Mouse (Mus musculus): ENCODE data around the gene Cacng2. TPM values are rescaled to one million over a fixed set of nuclear protein-coding genes. Genes with fewer than 3 reads are reported as not detected.
A peak's percentile ranks its signal among the peaks of the same experiment; 100 is the strongest.
"Not testable (repeated sequence)": the region's sequence is repeated elsewhere in the genome, so short reads cannot be mapped to it uniquely, and the experiment has no call there.

Gene Cacng2
- total RNA-seq, 2 experiments from 2014 or later = 57.5 to 60.8 TPM

DNA sequence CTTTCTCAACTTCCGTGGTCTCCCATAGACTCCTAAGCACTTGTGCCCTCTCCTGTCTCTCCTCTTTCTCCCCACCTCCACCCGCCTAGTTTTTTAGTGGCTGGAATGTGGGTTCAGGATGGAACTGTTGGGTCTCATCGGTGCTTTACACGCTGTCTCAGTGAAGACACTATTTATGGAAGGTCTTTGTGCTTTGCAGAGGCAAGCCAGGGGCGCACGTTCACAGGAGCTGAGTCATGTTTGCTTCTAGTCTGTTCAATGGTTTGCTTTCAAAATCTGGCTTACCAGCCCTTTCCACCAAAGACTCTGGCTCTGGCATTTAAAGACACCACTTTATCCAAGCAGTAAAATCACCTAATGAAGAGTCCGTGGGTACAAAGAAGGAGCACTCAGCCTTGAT lies 74.0 kb downstream of the Cacng2 start:
- no peak for TF ChIP-seq CTCF (IDR thresholded peaks at IDR 0.05)
- peak overlapping the region; percentile 92 for H3K27ac ChIP-seq
- intact Hi-C loops (cut with DNase I) = loop anchor here (1.0 to 5.0 kb wide), 2 partner anchors 71 to 126 kb away; partner anchors contain the start of gene Ift27
- peak in 1 of 2 experiments; percentile 29 for DNase-seq (ENCODE audit: extremely low spot score in 1 of 2, low spot score in 2 of 2)
- H3K4me3 ChIP-seq = peak overlapping the region; percentile 31; the same call in 1 of the 2 replicates

DNA sequence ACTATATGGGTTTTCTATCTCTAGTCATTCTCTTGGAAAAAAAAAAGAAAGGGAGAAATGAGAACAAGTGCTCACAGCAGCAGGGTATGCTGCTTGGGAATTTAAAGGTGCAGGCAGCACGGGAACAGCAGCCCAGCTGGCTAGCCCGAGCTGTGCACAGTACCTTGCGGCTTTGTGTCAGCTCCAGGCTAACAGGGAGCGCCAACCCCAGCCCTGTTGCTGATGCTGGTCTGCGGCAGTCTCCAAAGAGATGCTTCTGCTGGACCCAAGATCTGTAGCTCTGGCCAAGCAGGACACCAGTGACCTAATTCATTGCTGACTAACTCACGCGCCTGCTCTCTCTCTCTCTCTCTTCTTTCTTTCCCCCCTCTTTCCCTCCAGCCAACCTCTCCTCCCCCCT lies 74.5 kb downstream of the Cacng2 start:
- DNase-seq (ENCODE audit: extremely low spot score in 1 of 2, low spot score in 2 of 2) = peak in 1 of 2 experiments; percentile 40
- intact Hi-C loops (cut with DNase I) = loop anchor here (1.0 to 5.0 kb wide), 2 partner anchors 72 to 127 kb away; partner anchors contain the start of gene Ift27
- Histone ChIP-seq H3K27ac (peak overlapping the region; percentile 92), H3K4me3 (peak overlapping the region; percentile 31; the same call in 1 of the 2 replicates)
- no peak for TF ChIP-seq CTCF (IDR thresholded peaks at IDR 0.05)

DNA sequence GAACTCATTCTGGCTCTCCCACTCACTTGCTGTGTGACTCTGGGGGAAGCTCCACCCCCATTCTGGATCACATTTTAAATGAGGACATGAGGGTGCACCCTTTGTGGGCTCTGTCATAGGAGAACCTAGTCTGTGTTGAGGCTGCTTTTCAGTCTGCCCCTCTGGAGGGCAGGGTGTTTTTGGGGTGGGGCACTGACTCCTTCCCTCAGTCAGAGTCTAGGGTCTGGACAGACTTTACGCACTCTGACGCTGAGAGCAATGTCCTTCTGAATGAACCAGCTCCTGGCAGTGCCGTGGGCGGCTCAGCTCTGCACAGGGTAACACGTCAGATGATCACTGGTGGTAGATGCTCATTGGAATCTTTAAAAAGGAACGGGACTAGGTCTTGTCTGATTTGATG lies 75.0 kb downstream of the Cacng2 start:
- TF ChIP-seq CTCF (IDR thresholded peaks at IDR 0.05) = no peak
- DNase-seq (ENCODE audit: extremely low spot score in 1 of 2, low spot score in 2 of 2) = peak; percentile 52 to 56
- intact Hi-C loops (cut with DNase I) = loop anchor here (1.0 to 5.0 kb wide), 2 partner anchors 72 to 127 kb away; partner anchors contain the start of gene Ift27
- Histone ChIP-seq H3K4me3 (no peak overlapping the region), H3K27ac (peak overlapping the region; percentile 92)

DNA sequence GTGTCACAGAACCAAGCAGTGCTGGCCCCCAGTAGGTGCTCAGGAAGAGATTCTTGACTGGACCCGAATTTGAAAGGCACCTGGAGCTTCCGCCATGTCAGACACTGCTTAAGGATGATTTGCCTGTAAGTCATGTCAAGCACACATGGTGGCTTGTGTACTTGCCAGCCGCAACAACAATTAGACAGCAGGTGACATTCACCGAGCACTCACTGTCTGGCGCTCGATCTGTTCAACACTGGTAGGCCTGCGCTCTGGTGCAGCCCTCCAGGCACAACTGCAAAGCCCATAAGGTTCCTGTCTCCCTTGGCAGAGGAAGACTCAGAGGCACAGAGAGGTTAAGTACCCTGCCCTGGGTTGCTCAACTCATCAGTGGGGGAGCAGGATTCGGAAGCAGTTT lies 77.1 kb downstream of the Cacng2 start:
- DNase-seq (ENCODE audit: extremely low spot score in 1 of 2, low spot score in 2 of 2) = no peak
- no peak overlapping the region for H3K27ac ChIP-seq
- intact Hi-C loops (cut with DNase I) = no loop called here
- H3K4me3 ChIP-seq = no peak overlapping the region
- TF ChIP-seq CTCF (IDR thresholded peaks at IDR 0.05) = no peak

DNA sequence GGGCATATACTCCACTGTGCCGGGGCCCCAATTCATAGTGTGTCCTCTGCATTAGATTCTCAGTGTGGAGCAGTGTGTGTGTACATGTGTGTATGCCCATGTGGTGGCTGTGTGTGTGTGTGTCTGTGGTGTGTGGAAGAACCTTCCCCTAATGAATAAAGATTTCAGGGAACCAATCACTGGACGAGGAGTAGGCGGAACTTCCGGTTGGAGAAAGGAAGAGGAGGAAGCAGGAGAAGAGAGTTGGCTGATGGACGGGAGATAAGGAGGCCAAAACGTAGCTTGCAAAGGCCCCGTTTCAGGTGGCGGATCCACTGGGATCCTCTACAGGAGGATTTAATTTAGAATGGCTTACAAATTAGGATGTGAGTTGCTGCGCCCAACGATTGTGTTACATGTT lies 82.2 kb downstream of the Cacng2 start:
- no peak for TF ChIP-seq CTCF (IDR thresholded peaks at IDR 0.05)
- intact Hi-C loops (cut with DNase I) = no loop called here
- no peak for DNase-seq (ENCODE audit: extremely low spot score in 1 of 2, low spot score in 2 of 2)
- Histone ChIP-seq H3K4me3 (no peak overlapping the region), H3K27ac (no peak overlapping the region)

DNA sequence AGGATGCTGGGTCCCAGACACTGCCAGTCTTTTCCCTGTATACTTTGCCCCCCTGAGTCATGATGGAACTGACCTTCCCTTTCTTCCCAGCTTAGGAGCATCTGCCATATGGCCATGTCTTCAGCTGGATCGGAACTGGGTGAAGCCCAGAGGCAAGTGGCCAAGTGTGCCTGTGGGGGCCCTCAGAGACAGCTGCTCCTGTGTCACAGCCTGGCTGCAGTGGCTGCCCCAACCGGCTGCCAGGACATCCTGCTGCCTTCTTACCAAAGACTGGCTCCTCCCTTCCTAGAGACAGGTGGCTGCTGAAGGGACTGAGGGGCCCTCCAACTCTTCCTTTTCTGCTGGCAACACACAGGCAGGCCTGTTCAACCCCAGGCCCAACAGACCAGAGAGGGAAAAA lies 83.2 kb downstream of the Cacng2 start:
- Histone ChIP-seq H3K27ac (no peak overlapping the region), H3K4me3 (no peak overlapping the region)
- intact Hi-C loops (cut with DNase I) = no loop called here
- TF ChIP-seq CTCF (IDR thresholded peaks at IDR 0.05) = no peak
- DNase-seq (ENCODE audit: extremely low spot score in 1 of 2, low spot score in 2 of 2) = no peak

DNA sequence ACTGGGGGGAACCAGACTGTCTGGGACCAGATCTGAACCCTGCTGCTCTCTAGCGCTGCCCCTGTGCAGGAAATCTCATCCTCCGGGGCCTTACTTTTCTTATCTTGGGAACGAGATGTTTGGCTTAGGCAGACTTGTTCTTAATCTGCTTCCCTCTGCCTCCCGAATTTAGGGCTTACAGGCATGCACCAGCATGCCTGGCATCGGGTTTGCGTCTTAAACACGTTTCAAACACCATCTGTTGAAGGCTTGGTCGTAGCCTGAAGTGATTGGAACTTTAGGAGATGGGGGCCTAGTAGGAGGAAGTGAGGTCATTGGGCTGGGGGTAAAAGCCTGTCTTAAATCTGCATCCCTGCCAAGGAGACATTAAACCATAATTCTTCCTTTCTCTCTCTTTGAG lies 89.9 kb downstream of the Cacng2 start:
- no peak for TF ChIP-seq CTCF (IDR thresholded peaks at IDR 0.05)
- DNase-seq (ENCODE audit: extremely low spot score in 1 of 2, low spot score in 2 of 2) = no peak
- no peak overlapping the region for H3K4me3 ChIP-seq
- intact Hi-C loops (cut with DNase I) = no loop called here
- peak overlapping the region; percentile 19; the same call in 1 of the 2 replicates for H3K27ac ChIP-seq

DNA sequence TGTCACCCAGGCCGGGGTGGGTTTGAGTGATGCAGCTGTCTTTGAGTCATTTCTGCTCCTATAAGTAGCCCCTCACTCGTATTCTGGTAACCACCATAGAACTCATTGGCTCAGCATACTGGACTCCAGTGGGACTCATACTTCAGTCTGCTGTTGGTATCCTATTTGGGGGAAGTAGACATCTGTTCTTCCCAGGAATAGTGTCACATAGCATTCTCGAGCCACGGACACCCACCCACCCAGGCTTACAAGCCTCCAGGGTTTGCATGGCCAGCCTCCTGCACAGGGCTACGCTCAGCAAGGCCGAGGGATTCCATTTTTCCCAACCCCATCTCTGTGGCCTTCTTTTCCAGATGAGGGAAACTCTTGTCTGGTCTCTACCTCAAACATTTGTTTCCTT lies 93.3 kb downstream of the Cacng2 start:
- intact Hi-C loops (cut with DNase I) = loop anchor here (1.0 kb wide), 1 partner anchor 38 kb away; no protein-coding TSS in a partner anchor
- no peak for TF ChIP-seq CTCF (IDR thresholded peaks at IDR 0.05)
- Histone ChIP-seq H3K27ac (peak overlapping the region; percentile 36; the same call in 1 of the 2 replicates), H3K4me3 (no peak overlapping the region)
- no peak for DNase-seq (ENCODE audit: extremely low spot score in 1 of 2, low spot score in 2 of 2)

DNA sequence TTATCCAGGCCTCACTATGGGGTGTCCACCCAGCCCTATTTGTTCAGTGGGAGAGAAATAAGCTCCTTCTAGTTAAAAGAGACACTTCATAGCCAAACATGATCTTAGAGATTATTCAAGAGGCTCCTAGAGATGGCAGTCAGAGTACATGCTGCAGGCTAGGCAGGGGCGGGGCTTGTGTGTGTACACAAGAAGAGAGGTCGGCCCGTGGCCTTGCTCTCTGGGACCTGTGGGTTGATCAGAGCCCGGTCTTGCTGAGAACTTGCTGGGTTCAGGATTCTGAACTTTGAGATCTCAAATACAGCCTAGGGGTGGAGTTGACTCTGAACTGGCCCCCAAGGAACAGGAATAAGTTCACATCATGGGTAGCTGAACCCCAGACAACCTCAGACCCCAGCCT lies 95.6 kb downstream of the Cacng2 start:
- DNase-seq (ENCODE audit: extremely low spot score in 1 of 2, low spot score in 2 of 2) = no peak
- no peak for TF ChIP-seq CTCF (IDR thresholded peaks at IDR 0.05)
- Histone ChIP-seq H3K27ac (no peak overlapping the region), H3K4me3 (no peak overlapping the region)
- intact Hi-C loops (cut with DNase I) = no loop called here

DNA sequence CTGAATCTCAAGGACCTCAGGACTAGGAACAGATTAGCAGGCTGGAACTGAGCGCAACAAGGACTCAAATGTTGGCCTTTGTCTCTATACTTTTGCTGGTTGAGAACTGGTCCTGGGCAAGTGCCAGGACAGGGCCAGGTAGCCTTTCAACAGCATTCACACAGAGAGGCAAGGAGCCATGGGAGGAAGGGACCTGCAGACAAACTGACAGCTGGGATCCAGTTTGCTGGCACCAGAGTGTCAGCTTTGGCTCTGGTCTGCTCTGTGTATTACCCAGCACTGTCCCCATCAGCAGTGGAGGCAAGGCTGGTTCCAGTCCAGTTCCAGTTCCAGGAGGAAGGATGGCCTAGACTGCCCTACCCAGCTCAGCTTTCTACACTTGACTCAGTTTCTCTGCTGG lies 105.8 kb downstream of the Cacng2 start:
- intact Hi-C loops (cut with DNase I) = no loop called here
- DNase-seq (ENCODE audit: extremely low spot score in 1 of 2, low spot score in 2 of 2) = no peak
- Histone ChIP-seq H3K27ac (no peak overlapping the region), H3K4me3 (no peak overlapping the region)
- no peak for TF ChIP-seq CTCF (IDR thresholded peaks at IDR 0.05)

DNA sequence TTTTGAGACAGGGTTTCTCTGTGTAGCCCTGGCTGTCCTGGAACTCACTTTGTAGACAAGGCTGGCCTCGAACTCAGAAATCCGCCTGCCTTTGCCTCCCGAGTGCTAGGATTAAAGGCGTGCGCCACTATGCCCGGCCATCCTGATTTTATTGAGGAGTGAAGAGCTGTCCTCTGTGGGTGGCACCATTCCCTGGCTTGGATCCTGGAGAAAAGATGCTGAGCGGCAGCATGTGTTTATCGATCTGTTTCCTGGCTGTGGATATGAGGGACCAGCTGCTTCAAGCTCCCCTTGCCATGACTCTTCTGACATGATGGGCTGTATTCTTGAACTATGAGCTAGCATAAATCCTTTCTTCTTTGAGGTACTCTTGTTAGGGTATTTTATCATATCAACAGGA lies 111.6 kb downstream of the Cacng2 start:
- H3K4me3 ChIP-seq; DNase-seq (ENCODE audit: extremely low spot score in 1 of 2, low spot score in 2 of 2); intact Hi-C loops (cut with DNase I); H3K27ac ChIP-seq: not testable (repeated sequence)

DNA sequence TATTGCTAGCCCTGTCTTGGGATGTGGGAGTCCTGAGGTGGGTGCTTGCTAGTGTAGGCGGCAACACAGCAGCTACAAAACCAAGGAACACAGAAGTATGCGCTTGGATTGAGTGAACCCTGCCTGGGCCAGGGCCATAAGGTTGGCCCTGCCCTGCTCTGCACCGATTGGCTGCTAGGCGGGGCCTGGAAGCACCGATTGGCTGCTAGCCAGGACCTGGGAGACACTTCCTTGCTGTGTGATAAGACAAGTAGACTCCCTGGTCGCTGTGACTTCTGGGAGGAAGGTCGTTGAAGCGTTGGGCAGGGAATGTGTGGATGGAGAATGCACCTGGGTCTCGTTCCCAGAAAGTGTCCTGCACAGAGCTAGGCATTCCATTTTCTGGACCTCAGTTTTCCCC lies 115.9 kb downstream of the Cacng2 start:
- intact Hi-C loops (cut with DNase I) = loop anchor here (2.0 kb wide), 1 partner anchor 47 kb away; no protein-coding TSS in a partner anchor
- TF ChIP-seq CTCF (IDR thresholded peaks at IDR 0.05) = no peak

DNA sequence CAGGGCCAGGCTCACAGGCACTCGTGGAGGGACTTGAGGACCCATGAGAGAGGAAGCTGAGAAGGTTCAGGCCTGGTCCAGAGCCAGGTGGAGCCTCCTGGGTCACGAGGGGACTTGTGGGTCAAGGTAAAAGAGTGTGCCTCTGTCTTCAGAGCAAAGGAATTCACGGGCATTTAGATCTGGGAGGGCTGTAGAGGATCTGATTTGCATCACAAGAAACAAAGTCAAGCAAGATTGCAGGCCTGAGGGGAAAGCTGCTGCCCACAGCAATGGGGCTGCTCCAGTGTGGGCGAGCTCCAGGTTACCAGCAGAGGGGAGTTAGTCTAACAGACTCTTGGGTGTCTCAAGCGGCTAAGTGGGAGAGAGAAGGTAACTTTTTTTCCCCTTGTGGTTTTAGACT lies 118.4 kb downstream of the Cacng2 start:
- no peak for DNase-seq (ENCODE audit: extremely low spot score in 1 of 2, low spot score in 2 of 2)
- intact Hi-C loops (cut with DNase I) = no loop called here

More for the DNA sequence above, 115.9 kb downstream of the Cacng2 start:
- Histone ChIP-seq H3K4me3 (no peak overlapping the region), H3K27ac (no peak overlapping the region)
- no peak for DNase-seq (ENCODE audit: extremely low spot score in 1 of 2, low spot score in 2 of 2)

More for the DNA sequence above, 118.4 kb downstream of the Cacng2 start:
- Histone ChIP-seq H3K4me3 (no peak overlapping the region), H3K27ac (no peak overlapping the region)
- no peak for TF ChIP-seq CTCF (IDR thresholded peaks at IDR 0.05)
